Mouse (Mus musculus): ENCODE results near the gene Myo18b. TPM values are rescaled to one million over a fixed set of nuclear protein-coding genes. Genes with fewer than 3 reads are reported as not detected.
A peak's percentile ranks its signal among the peaks of the same experiment; 100 is the strongest.

Gene Myo18b
- polyA plus RNA-seq, 1 experiment from 2014 or later = 2.0 TPM

DNA sequence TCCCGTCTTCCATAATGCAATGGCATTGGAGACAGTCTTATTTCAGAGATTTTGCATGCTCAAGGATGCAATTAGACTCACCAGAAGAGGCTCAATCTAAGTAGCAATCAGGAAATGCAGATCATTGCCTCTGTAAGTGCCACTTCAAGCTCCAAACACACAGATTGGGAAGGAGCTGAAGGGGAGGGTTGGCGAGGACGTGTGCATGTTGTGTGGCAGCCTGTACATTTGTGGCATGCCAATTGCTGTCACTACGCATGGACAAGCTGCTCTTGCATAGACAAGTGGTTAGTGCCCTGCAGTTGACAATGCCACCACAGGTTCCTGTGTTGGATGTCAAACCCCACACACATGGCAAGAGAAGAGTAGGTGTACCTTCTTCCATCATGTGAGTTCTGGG is 88.5 kb downstream of the Myo18b start:
- no peak overlapping the region for H3K4me3 ChIP-seq (ENCODE audit: low read depth, low read length)
- H3K9ac ChIP-seq (ENCODE audit: low read depth, low read length) = no peak overlapping the region
- peaks cover 5% of the 10 kb centered on the region for H3K4me1 ChIP-seq (ENCODE audit: control insufficient read depth, insufficient read depth, low read length)
- no peak overlapping the region for H3K27ac ChIP-seq (ENCODE audit: low read length)
- no peaks in the 10 kb centered on the region for H3K9me3 ChIP-seq (replicated peaks; ENCODE audit: control insufficient read depth, low read length, poor library complexity, severe bottlenecking)
- no peaks in the 10 kb centered on the region for H3K36me3 ChIP-seq (ENCODE audit: control insufficient read depth, insufficient read depth, low read length)
- 83% methylated on average over 4 of the region's 4 CpGs for WGBS
- ATAC-seq = no peak
- no peak overlapping the region for H3K4me2 ChIP-seq (ENCODE audit: low read length)
- no peaks in the 10 kb centered on the region for H3K27me3 ChIP-seq (ENCODE audit: control insufficient read depth, insufficient read depth, low read depth, low read length)

DNA sequence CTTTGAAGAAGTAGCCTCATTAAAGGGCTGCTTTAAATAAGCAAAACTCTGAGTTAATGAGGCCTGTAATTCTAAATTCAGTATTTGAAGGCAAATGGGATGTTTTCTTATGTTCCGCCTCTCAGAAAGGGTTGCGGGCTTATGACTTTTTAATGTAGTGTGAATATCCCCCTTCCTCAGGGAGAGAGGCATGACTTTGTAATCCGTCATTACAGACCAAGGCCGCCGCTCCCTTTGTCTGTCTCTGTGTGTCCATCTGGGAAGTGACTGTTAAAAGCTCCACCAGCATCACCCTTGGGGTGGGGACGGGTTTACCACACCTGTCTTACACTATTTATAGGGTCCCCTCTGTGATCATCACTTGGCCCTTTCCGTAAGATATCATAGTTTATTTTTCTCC is 100.1 kb downstream of the Myo18b start:
- H3K36me3 ChIP-seq (ENCODE audit: control insufficient read depth, insufficient read depth, low read length) = no peaks in the 10 kb centered on the region
- H3K27me3 ChIP-seq (ENCODE audit: control insufficient read depth, insufficient read depth, low read depth, low read length) = no peaks in the 10 kb centered on the region
- no peak overlapping the region for H3K4me2 ChIP-seq (ENCODE audit: low read length)
- WGBS = 28% methylated on average over 7 of the region's 7 CpGs
- H3K4me3 ChIP-seq (ENCODE audit: low read depth, low read length) = no peak overlapping the region
- H3K9me3 ChIP-seq (replicated peaks; ENCODE audit: control insufficient read depth, low read length, poor library complexity, severe bottlenecking) = no peaks in the 10 kb centered on the region
- ATAC-seq = 0 out of 2 replicates have a peak, but pooled peaks have one; percentile 48
- H3K4me1 ChIP-seq (ENCODE audit: control insufficient read depth, insufficient read depth, low read length) = peaks cover 3% of the 10 kb centered on the region; the same call in 1 of the 2 replicates
- H3K9ac ChIP-seq (ENCODE audit: low read depth, low read length) = no peak overlapping the region
- no peak overlapping the region for H3K27ac ChIP-seq (ENCODE audit: low read length)

DNA sequence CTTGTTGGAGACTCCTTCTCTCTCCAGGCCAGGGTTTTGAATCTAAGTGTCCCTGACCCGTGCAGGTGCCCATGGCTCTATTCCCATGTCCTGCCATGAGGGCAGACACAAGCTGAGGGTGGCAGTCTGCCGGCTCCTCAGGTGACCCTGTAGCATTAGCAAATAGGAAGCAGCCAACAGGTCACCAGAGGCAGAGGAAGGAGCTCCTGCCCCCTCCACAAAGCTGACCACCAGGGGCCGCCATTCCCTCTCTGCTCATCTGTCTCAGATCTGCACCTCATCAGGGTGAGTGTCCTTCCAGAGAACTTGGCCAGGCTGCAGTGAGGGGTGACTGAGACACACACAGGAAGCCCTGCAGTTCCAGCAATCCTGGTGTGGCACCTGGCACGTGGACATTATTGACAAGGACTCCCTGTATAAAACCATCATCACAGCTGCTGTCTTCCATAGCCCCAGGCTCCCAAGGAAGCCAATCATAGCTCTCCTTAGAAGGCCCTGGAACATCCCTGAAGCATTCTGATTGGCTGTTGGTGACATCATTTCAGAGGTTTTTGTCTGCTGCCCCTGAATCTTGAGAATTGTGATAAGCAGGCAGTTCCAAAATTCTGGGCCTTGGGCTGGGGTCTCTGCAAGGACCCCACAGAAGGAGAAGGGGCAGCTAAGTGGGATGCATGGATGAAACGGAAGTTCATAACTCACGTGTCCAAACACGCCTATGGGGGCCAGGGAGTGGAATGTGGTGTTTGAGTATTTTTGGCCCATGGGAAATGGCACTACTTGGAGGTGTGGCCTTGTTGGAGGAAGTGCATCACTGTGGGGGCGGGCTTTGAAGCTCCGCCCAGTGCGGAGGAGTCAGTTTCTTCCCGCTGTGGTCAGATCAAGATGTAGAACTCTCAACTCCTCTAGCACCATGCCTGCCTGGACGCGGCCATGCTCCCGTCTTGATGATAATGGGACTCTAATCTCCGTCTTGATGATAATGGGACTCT is 104.1 kb downstream of the Myo18b start:
- 76% methylated on average over 15 of the region's 15 CpGs for WGBS
- Histone ChIP-seq H3K4me1 (ENCODE audit: control insufficient read depth, insufficient read depth, low read length) (peaks cover 3% of the 10 kb centered on the region; the same call in 1 of the 2 replicates), H3K9ac (ENCODE audit: low read depth, low read length) (no peak overlapping the region), H3K4me2 (ENCODE audit: low read length) (no peak overlapping the region), H3K27ac (ENCODE audit: low read length) (no peak overlapping the region), H3K4me3 (ENCODE audit: low read depth, low read length) (no peak overlapping the region), H3K9me3 (replicated peaks; ENCODE audit: control insufficient read depth, low read length, poor library complexity, severe bottlenecking) (no peaks in the 10 kb centered on the region), H3K27me3 (ENCODE audit: control insufficient read depth, insufficient read depth, low read depth, low read length) (no peaks in the 10 kb centered on the region), H3K36me3 (ENCODE audit: control insufficient read depth, insufficient read depth, low read length) (no peaks in the 10 kb centered on the region)
- no peak for ATAC-seq

DNA sequence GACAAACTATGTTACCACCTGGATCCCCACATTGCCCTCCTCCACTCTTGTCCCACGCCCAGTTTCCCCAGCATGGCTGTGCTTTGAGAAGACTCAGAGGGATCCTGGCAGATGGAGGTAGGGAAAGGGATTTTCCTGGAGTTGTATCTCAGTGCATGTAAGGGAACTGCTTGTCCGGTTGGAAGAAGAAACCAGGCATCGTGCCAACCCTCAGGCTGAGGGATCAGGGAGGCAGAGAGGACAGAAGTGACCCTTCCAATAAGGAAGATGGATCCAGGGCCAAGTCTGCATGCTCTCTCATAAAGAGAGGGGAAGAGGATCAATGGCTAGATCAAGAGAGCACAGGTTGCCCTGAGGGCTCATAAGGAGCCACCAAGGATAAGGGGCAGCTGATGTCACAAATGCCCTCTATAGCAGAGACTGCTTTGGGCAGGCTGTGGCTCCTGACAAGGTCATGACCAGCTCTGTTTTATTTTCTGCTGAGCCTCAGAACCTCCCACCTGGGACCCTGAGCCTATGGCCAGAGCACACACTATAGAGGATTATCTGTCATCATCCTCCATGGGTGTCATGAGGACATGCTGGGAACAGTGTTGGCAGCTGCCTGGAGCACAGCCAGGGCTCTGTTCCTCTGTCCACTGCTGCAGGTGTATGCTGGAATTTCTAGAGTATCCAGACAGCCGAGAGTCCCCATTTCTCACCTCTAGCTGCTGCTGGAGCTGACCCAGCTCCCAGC is 105.6 kb downstream of the Myo18b start:
- Histone ChIP-seq H3K27me3 (ENCODE audit: control insufficient read depth, insufficient read depth, low read depth, low read length) (no peaks in the 10 kb centered on the region), H3K4me1 (ENCODE audit: control insufficient read depth, insufficient read depth, low read length) (no peaks in the 10 kb centered on the region), H3K36me3 (ENCODE audit: control insufficient read depth, insufficient read depth, low read length) (no peaks in the 10 kb centered on the region), H3K4me2 (ENCODE audit: low read length) (no peak overlapping the region), H3K9ac (ENCODE audit: low read depth, low read length) (no peak overlapping the region), H3K4me3 (ENCODE audit: low read depth, low read length) (no peak overlapping the region), H3K27ac (ENCODE audit: low read length) (no peak overlapping the region), H3K9me3 (replicated peaks; ENCODE audit: control insufficient read depth, low read length, poor library complexity, severe bottlenecking) (no peaks in the 10 kb centered on the region)
- no peak for ATAC-seq
- WGBS = 71% methylated on average over 4 of the region's 4 CpGs

DNA sequence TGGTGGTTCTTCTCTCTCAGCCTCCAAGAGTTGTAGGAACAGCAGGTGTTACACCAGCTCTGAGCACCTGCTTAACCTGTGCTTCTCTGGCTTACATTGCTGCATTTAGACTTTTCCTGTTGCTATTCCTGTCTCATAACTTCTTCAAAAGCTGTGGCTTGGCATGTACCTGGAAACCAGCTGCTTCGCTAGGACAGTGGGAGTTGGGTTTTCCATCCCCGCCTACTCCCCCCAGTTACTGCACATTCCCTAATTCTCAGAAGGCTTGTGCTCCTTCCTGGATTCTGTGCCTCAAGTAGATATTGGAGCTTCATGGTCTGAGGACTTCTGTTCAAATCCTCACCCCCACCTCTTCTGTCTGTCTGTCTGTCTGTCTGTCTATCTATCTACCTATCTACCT is 107.7 kb downstream of the Myo18b start:
- no peaks in the 10 kb centered on the region for H3K36me3 ChIP-seq (ENCODE audit: control insufficient read depth, insufficient read depth, low read length)
- no peak overlapping the region for H3K9ac ChIP-seq (ENCODE audit: low read depth, low read length)
- no peaks in the 10 kb centered on the region for H3K4me1 ChIP-seq (ENCODE audit: control insufficient read depth, insufficient read depth, low read length)
- no peak overlapping the region for H3K27ac ChIP-seq (ENCODE audit: low read length)
- H3K4me3 ChIP-seq (ENCODE audit: low read depth, low read length) = no peak overlapping the region
- ATAC-seq = no peak
- H3K27me3 ChIP-seq (ENCODE audit: control insufficient read depth, insufficient read depth, low read depth, low read length) = no peaks in the 10 kb centered on the region
- no peak overlapping the region for H3K4me2 ChIP-seq (ENCODE audit: low read length)
- 86% methylated on average over 2 of the region's 2 CpGs for WGBS
- H3K9me3 ChIP-seq (replicated peaks; ENCODE audit: control insufficient read depth, low read length, poor library complexity, severe bottlenecking) = no peaks in the 10 kb centered on the region

DNA sequence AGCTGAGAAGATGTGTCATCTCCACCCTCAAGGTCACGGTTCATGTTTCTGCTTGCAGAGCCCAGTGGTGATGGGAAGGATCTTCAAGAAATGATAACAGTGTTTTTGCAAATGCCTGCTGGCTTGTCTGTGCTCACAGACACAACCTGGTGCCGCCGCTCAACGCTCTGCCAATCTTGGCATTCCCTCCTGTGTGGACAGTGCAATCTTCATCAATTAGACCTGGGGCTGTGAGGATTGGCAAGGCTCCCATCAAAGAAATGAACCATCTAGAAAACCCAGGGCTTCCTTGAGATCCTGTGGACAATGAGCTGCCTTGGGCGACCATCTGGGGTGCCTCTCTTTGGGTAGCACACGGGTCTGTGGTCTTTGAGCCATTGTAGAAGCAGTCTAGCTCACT is 109.4 kb downstream of the Myo18b start:
- no peaks in the 10 kb centered on the region for H3K9me3 ChIP-seq (replicated peaks; ENCODE audit: control insufficient read depth, low read length, poor library complexity, severe bottlenecking)
- H3K4me1 ChIP-seq (ENCODE audit: control insufficient read depth, insufficient read depth, low read length) = no peaks in the 10 kb centered on the region
- H3K27ac ChIP-seq (ENCODE audit: low read length) = no peak overlapping the region
- H3K4me2 ChIP-seq (ENCODE audit: low read length) = no peak overlapping the region
- no peak for ATAC-seq
- no peaks in the 10 kb centered on the region for H3K36me3 ChIP-seq (ENCODE audit: control insufficient read depth, insufficient read depth, low read length)
- no peaks in the 10 kb centered on the region for H3K27me3 ChIP-seq (ENCODE audit: control insufficient read depth, insufficient read depth, low read depth, low read length)
- 80% methylated on average over 6 of the region's 6 CpGs for WGBS
- no peak overlapping the region for H3K9ac ChIP-seq (ENCODE audit: low read depth, low read length)
- no peak overlapping the region for H3K4me3 ChIP-seq (ENCODE audit: low read depth, low read length)

DNA sequence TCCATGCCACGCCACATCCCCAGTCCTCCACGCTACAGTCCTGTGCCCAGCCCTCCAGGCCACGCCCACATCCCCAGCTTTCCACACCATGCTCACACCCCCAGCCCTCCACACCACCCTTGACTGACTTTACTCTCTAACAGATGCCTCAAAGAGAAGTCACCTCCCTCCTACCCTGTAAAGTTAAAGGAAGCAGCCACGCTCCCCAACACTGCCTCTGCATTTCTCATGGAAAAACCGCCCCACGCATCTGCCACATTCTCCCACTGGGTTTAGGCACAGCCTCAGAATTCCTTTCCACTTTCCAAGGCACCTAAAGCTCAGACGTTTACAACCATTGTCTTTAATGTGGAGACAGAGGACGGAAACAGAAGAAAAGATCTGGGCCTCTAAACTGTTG is 110.1 kb downstream of the Myo18b start:
- ATAC-seq = no peak

DNA sequence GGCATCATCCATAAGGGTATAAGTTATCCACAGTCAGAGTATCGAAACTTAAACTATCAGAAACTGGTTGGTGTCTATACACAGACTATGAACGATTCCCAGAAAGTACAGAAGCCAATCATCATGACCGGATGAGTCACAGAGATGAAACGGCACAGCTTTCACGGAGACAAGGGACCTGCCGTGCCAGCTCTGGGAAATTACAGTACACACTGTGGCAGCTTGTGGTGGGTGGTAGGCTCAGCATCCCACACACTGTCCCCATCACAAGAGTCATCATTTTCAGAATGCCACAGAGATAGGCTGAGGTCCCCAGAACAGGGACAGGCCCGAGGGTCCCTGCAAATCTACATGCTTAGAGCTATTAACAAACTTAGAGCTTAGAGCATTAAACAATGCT is 114.4 kb downstream of the Myo18b start:
- WGBS = 89% methylated on average over 7 of the region's 7 CpGs
- no peak for ATAC-seq
- Histone ChIP-seq H3K9me3 (replicated peaks; ENCODE audit: control insufficient read depth, low read length, poor library complexity, severe bottlenecking) (no peaks in the 10 kb centered on the region), H3K4me1 (ENCODE audit: control insufficient read depth, insufficient read depth, low read length) (peaks cover 6% of the 10 kb centered on the region; the same call in 1 of the 2 replicates), H3K4me3 (ENCODE audit: low read depth, low read length) (no peak overlapping the region), H3K9ac (ENCODE audit: low read depth, low read length) (no peak overlapping the region), H3K4me2 (ENCODE audit: low read length) (no peak overlapping the region), H3K36me3 (ENCODE audit: control insufficient read depth, insufficient read depth, low read length) (no peaks in the 10 kb centered on the region), H3K27ac (ENCODE audit: low read length) (no peak overlapping the region), H3K27me3 (ENCODE audit: control insufficient read depth, insufficient read depth, low read depth, low read length) (no peaks in the 10 kb centered on the region)

More for the DNA sequence above, 110.1 kb downstream of the Myo18b start:
- Histone ChIP-seq H3K27ac (ENCODE audit: low read length) (no peak overlapping the region), H3K27me3 (ENCODE audit: control insufficient read depth, insufficient read depth, low read depth, low read length) (no peaks in the 10 kb centered on the region), H3K4me1 (ENCODE audit: control insufficient read depth, insufficient read depth, low read length) (no peaks in the 10 kb centered on the region), H3K9ac (ENCODE audit: low read depth, low read length) (no peak overlapping the region), H3K4me2 (ENCODE audit: low read length) (no peak overlapping the region), H3K4me3 (ENCODE audit: low read depth, low read length) (no peak overlapping the region), H3K36me3 (ENCODE audit: control insufficient read depth, insufficient read depth, low read length) (no peaks in the 10 kb centered on the region), H3K9me3 (replicated peaks; ENCODE audit: control insufficient read depth, low read length, poor library complexity, severe bottlenecking) (no peaks in the 10 kb centered on the region)
- 75% methylated on average over 8 of the region's 8 CpGs for WGBS

DNA sequence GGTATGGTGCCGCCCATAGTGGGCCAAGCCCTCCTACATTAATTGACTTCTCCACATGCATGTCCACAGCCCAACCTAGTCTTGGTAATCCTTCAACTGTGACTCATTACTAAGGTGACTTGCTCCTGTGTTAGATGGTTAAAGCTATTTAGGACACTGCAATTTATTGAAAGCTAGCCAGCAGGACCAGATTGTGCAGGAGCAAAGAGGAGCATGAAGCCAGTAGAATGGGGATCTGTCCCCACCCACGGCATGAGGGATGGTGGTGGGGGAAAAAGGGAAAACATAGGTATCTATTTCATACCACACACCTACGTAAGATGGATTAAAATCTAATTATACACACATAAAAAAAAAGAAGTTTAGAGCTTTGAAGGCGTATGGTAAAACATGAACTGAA is 114.9 kb downstream of the Myo18b start:
- no peak overlapping the region for H3K27ac ChIP-seq (ENCODE audit: low read length)
- H3K9me3 ChIP-seq (replicated peaks; ENCODE audit: control insufficient read depth, low read length, poor library complexity, severe bottlenecking) = no peaks in the 10 kb centered on the region
- 90% methylated on average over 4 of the region's 4 CpGs for whole genome bisulfite sequencing
- no peak for ATAC-seq
- H3K4me1 ChIP-seq (ENCODE audit: control insufficient read depth, insufficient read depth, low read length) = peaks cover 9% of the 10 kb centered on the region; the same call in 1 of the 2 replicates
- H3K4me3 ChIP-seq (ENCODE audit: low read depth, low read length) = no peak overlapping the region
- H3K4me2 ChIP-seq (ENCODE audit: low read length) = no peak overlapping the region
- H3K27me3 ChIP-seq (ENCODE audit: control insufficient read depth, insufficient read depth, low read depth, low read length) = no peaks in the 10 kb centered on the region
- H3K36me3 ChIP-seq (ENCODE audit: control insufficient read depth, insufficient read depth, low read length) = no peaks in the 10 kb centered on the region
- no peak overlapping the region for H3K9ac ChIP-seq (ENCODE audit: low read depth, low read length)
